Mouse (Mus musculus) Patski (cell line): ENCODE measurements around the gene B3gat3. TPM values are rescaled to one million over a fixed set of nuclear protein-coding genes. Genes with fewer than 3 reads are reported as not detected.

Source experiments
- ATAC-seq: fragments of 100-300 bp; one replicate; pipeline ENCODE4 v1.8.0; 2021
- CTCF ChIA-PET: fragments of 350-600 bp; sonication (Branson Sonifier 250); formaldehyde crosslinking; loops from one replicate; lab custom pipeline; 2022; ENCODE audit warnings: inconsistent platforms; lab: Charles Lee
- POLR2A ChIA-PET: fragments of 350-600 bp; sonication (Branson Sonifier 250); formaldehyde crosslinking; loops from one replicate; lab custom pipeline; 2022; ENCODE audit warnings: antibody characterized with exemption, inconsistent platforms; lab: Charles Lee
- DNase-seq: peaks from one replicate; pipeline ENCODE4 v3.0.0-alpha.2; 2011; ENCODE audit warnings: low read depth, low spot score
- H3K27me3 ChIP-seq: fragments of 371-371 bp; one replicate; pipeline ENCODE4 v1.5.1; 2021
- CTCF ChIP-seq: fragments of 100-300 bp; IDR thresholded peaks from one replicate; pipeline ENCODE4 v1.5.1; 2021
- in situ Hi-C: fragments of 300-500 bp; cut with MboI; formaldehyde crosslinking; loops from 3 replicates; pipeline ENCODE4 v1.11.1; 2018; ENCODE audit warnings: low pct_unique_long_range_greater_than_20kb, mixed read lengths
- polyA plus RNA-seq: library from polyadenylated mRNA; unstranded; gene quantifications from one replicate; pipeline ENCODE4 v1.2.3, GENCODE M21; 2021

The B3gat3 gene
- polyA plus RNA-seq, 1 experiment from 2014 or later = 53.3 TPM

DNA sequence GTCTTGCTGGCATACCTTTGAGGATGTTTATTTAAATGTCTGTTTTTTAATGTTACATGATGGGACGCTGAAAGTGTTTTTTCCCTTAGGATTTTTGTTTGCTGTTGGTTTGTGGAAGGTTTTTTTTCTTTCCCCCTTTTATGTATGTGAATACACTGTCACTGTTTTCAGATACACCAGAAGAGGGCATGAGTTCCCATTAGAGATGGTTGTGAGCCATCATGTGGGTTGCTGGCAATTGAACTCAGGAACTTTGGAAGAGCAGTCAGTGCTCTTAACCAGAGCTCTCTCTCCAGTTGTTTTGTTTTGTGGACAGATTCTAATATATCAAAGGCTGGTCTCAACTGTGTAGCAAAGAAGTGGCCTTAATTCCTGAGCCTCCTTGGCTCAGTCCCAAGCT lies 54.5 kb downstream of the B3gat3 start:
- CTCF ChIA-PET = interaction anchor here (0.8 to 5.7 kb wide), 6 partner anchors 9 to 134 kb away, joined by 3 to 40 read pairs (median 10); no protein-coding TSS in a partner anchor
- DNase-seq (no peak), ATAC-seq (no peak)
- TF ChIP-seq CTCF = no peak
- H3K27me3 ChIP-seq = no peaks in the 10 kb centered on the region
- POLR2A ChIA-PET = interaction anchor here (1.3 kb wide), 1 partner anchor 14 kb away, joined by 3 read pairs; the partner anchor contains the start of gene Ahnak
- in situ Hi-C loops = no loop called here

DNA sequence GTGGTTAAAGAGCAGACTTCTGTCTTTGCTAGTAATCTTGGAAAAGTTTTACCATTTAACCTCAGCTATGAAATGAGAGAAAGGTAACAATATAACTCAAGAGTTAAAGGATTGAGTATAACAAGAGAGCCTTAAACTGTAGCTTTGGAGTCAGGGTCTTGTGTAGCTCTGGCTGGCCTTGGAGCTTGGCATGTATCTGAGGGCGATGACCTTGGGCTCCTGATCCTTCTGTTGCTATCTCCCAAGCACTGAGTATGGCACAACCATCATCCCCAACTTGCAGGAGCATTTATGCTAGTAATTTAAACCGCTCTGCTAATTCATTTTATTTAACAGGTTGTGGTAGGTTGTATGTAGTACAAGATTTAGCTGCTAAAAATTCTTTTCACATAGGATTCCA lies 55.3 kb downstream of the B3gat3 start:
- TF ChIP-seq CTCF = no peak
- POLR2A ChIA-PET = interaction anchor here (1.3 kb wide), 1 partner anchor 14 kb away, joined by 3 read pairs; the partner anchor contains the start of gene Ahnak
- no peaks in the 10 kb centered on the region for H3K27me3 ChIP-seq
- no peak for DNase-seq
- CTCF ChIA-PET = interaction anchor here (0.8 to 5.7 kb wide), 6 partner anchors 11 to 133 kb away, joined by 3 to 40 read pairs (median 7); no protein-coding TSS in a partner anchor
- no peak for ATAC-seq
- in situ Hi-C loops = no loop called here

DNA sequence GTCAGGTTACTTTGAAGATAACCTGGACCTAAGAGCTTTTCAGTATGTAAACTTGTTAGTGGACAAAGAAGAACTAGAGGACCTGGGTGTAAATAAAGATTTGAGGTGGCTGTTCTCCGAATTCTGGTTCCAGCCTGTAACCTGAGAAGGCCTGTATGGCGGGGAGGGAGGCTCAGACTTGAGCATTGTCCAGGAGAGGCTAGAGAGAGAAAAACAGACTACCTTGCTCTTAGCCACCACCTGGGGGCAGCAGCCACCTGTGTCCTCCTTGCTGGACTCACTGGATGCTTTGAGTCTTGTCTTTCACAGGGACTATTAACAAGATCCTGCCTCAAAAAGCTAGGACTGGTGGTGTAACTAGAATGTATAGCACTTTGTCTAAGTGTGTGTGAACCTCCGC lies 56.4 kb downstream of the B3gat3 start:
- ATAC-seq (peak; percentile 76), DNase-seq (no peak)
- ChIA-PET POLR2A (interaction anchor here (1.6 to 4.3 kb wide), 3 partner anchors 15 to 129 kb away, joined by 4 to 19 read pairs (median 9); partner anchors contain the start of gene Ahnak), CTCF (interaction anchor here (0.7 to 5.7 kb wide), 21 partner anchors 10 to 139 kb away, joined by 3 to 40 read pairs (median 4); partner anchors contain the start of genes Ahnak and Eef1g)
- in situ Hi-C loops = no loop called here
- H3K27me3 ChIP-seq = no peaks in the 10 kb centered on the region
- TF ChIP-seq CTCF = peak; percentile 89

Other genes with a start within 250 kb of the B3gat3 start
- gene Slc3a2, start 197.0 kb upstream of the B3gat3 start, polyA plus RNA-seq = 807 TPM
- gene Wdr74, start 184.5 kb upstream of the B3gat3 start, polyA plus RNA-seq = 64.7 TPM
- gene 1700092M07Rik, start 179.7 kb upstream of the B3gat3 start, polyA plus RNA-seq = 0.86 TPM
- 116 TPM for gene Stx5a, start 179.0 kb upstream of the B3gat3 start, polyA plus RNA-seq
- gene Nxf1, start 163.3 kb upstream of the B3gat3 start, polyA plus RNA-seq = 164 TPM
- gene Tmem223, start 149.4 kb upstream of the B3gat3 start, polyA plus RNA-seq = 74.3 TPM
- 58.9 TPM for gene Tmem179b, start 145.9 kb upstream of the B3gat3 start, polyA plus RNA-seq
- gene Taf6l, start 134.0 kb upstream of the B3gat3 start, polyA plus RNA-seq = 25.8 TPM
- gene Polr2g, start 121.8 kb upstream of the B3gat3 start, polyA plus RNA-seq = 148 TPM
- gene Zbtb3, start 117.8 kb upstream of the B3gat3 start, polyA plus RNA-seq = 5.0 TPM
- gene Ttc9c, start 101.0 kb upstream of the B3gat3 start, polyA plus RNA-seq = 51.4 TPM
- 136 TPM for gene Hnrnpul2, start 100.4 kb upstream of the B3gat3 start, polyA plus RNA-seq
- 3.3 TPM for gene AC129217.1, start 90.6 kb upstream of the B3gat3 start, polyA plus RNA-seq
- 4.1 TPM for gene Bscl2, start 82.9 kb upstream of the B3gat3 start, polyA plus RNA-seq
- gene Gng3, start 81.2 kb upstream of the B3gat3 start, polyA plus RNA-seq = 0.50 TPM
- 0.10 TPM for gene Lrrn4cl, start 69.6 kb upstream of the B3gat3 start, polyA plus RNA-seq
- 270 TPM for gene Ubxn1, start 48.9 kb upstream of the B3gat3 start, polyA plus RNA-seq
- 50.7 TPM for gene Uqcc3, start 39.5 kb upstream of the B3gat3 start, polyA plus RNA-seq
- 15.4 TPM for gene Lbhd1, start 36.6 kb upstream of the B3gat3 start, polyA plus RNA-seq
- gene Gm49403, start 36.4 kb upstream of the B3gat3 start, polyA plus RNA-seq = not detected
- 69.6 TPM for gene 1810009A15Rik, start 31.5 kb upstream of the B3gat3 start, polyA plus RNA-seq
- gene Gm49416, start 31.4 kb upstream of the B3gat3 start, polyA plus RNA-seq = 5.9 TPM
- 31.2 TPM for gene Ints5, start 27.4 kb upstream of the B3gat3 start, polyA plus RNA-seq
- 308 TPM for gene Ganab, start 22.3 kb upstream of the B3gat3 start, polyA plus RNA-seq
- gene Rom1, start 9.0 kb downstream of the B3gat3 start, polyA plus RNA-seq = 9.1 TPM
- 56.5 TPM for gene Eml3, start 9.2 kb downstream of the B3gat3 start, polyA plus RNA-seq
- gene Mta2, start 21.5 kb downstream of the B3gat3 start, polyA plus RNA-seq = 141 TPM
- 24.6 TPM for gene Tut1, start 33.5 kb downstream of the B3gat3 start, polyA plus RNA-seq
- gene Eef1g, start 46.7 kb downstream of the B3gat3 start, polyA plus RNA-seq = 419 TPM
- gene Ahnak, start 68.9 kb downstream of the B3gat3 start, polyA plus RNA-seq = 57.7 TPM
- gene Scgb1a1, start 167.6 kb downstream of the B3gat3 start, polyA plus RNA-seq = not detected
- 9.5 TPM for gene Asrgl1, start 215.3 kb downstream of the B3gat3 start, polyA plus RNA-seq